Mouse (Mus musculus) stomach, postnatal 0 days (tissue): ENCODE measurements around the gene Me3.

Experiments
- CTCF ChIP-seq: IDR thresholded peaks from 2 replicates; pipeline ENCODE4 v1.5.1; 2016; ENCODE audit warnings: antibody characterized with exemption, low read depth, mild to moderate bottlenecking, moderate library complexity
- EP300 ChIP-seq: optimal IDR thresholded peaks from 2 replicates; pipeline ENCODE3; 2016; ENCODE audit warnings: antibody characterized with exemption

GRCm38 (mm10) chr7:89667570-89667969, 35.4 kb downstream of the Me3 start:
- TF ChIP-seq CTCF (no peak), EP300 (no peak)
